Mouse (Mus musculus) layer of hippocampus, adult 8-10 months (tissue): ENCODE results near the gene Lrpprc. TPM values are rescaled to one million over a fixed set of nuclear protein-coding genes. Genes with fewer than 3 reads are reported as not detected.
"Not testable (repeated sequence)": the region's sequence is repeated elsewhere in the genome, so short reads cannot be mapped to it uniquely, and the experiment has no call there.

Source experiments
- DNase-seq, 2 experiments: peaks; one replicate each; pipeline ENCODE4 v3.0.0; 2022; ENCODE audit warnings: low spot score in 2 of 2
- total RNA-seq, 4 experiments: library from RNA; stranded (reverse); gene quantifications; 2 replicates each; pipeline ENCODE4 v1.2.4; 2022

The Lrpprc gene
- 10 to 100 TPM; 62.3 to 66.0 (median 63.4) TPM for total RNA-seq

DNA sequence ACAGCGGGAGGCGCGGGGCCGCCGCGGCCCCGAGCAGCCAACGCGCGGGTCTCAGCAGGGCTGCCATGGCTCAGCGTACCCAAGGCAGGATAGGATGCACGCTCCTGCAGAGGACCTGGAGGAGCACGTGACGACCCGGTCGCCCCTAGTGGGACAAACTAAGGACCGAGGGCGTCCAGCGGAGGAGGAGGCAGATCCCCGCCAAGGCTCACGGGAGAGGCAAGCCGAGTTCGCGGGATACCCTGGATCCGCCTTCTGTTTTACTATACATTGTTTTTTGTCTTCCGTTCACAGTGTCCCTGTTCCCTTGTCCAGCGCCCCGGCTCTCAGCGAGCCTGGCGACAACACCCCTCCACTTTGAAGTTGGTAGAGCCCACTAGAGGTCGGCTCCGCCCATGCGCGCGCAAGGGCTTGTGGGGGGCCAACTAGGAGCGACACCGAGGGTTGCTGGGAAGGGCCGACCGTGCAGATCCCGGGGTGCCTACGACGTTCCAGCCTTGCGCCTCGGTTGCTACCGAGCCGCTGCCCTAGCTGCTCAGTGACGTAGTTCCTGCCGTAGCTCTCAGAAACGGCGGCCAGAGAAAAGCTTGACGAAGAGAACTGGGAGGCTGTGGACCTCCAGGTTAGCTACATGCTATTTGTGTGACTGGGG lies at the start of gene Lrpprc:
Lrpprc (minus strand) TSS at position 343 of the 652 bp plus-strand sequence.
- DNase-seq: peak; percentile 92

DNA sequence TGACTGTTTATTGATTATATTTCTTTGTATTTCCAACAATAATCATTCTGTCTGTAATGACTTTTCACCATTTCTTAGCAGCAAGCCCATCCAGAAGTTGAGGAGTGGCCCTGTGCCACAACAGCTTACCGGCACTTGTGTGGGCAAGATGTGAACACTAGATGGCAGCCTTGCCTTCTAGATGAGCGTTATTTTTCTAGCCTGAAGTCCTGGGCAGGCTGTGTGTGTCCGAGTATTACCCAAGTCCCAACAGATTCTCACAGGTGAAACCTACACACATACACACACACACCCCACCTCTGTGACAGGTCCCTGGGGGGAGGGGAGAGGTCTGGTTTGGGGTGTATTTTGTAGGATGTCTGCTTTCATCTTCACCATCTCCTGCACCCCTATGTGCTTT lies 47.2 kb upstream of the Lrpprc start:
- DNase-seq: peak; percentile 61 to 83

DNA sequence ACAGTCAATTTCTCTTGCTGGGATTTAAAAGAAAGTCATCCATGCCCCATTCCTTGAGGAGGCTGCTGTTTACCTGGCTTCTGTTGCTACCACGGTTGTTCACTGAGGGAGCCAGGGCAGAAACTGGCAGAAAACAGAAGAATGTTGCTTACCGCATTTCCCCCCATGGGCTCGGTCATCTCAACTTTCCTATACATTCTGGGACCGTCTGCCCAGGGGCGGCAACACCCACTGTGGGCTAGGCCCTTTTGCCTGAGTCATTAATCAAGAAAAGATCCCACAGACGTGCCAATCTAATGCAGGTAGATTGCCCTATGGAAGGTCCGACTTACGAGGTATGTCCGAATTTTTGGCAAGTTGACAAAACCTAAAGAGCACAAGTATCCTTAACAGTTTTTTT lies 44.7 kb upstream of the Lrpprc start:
- no peak for DNase-seq

DNA sequence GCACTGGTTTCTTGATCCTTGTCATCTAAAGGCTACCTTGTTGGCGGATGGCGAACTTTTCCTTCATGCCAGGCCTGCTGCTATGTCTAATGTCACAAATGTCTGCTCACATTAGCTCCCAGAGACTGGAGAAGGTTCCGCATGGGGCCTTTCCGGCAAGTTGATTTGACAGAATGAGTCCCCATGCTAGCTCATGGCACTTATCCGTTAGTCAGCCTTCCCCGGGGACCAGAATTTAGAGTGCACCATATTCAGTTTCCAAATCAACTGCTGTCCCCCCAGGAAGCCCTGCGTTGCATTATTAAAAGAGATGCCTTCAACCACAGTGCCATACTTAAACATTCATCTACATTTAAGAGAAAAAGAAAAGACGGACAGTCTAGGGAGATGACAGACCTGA lies 41.8 kb upstream of the Lrpprc start:
- no peak for DNase-seq

DNA sequence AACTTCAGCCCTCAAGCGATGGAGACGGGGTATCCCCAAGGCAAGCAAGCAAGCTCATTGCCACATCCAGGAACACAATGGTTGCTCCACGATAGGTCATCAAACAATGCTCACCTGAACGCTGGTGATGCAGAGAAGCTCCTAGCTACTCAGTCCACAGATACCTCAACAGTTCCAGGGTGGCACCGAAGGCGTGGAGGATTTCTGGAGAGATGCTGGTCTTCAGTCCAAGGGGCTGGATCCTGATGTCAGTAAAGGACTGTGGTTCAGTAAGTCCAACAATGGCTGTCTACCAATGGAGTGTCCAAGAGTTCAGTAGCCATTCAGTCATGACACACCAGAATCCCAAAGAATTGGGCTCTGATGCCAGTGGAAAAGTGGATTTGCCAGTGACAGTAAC lies 37.7 kb upstream of the Lrpprc start:
- no peak for DNase-seq

DNA sequence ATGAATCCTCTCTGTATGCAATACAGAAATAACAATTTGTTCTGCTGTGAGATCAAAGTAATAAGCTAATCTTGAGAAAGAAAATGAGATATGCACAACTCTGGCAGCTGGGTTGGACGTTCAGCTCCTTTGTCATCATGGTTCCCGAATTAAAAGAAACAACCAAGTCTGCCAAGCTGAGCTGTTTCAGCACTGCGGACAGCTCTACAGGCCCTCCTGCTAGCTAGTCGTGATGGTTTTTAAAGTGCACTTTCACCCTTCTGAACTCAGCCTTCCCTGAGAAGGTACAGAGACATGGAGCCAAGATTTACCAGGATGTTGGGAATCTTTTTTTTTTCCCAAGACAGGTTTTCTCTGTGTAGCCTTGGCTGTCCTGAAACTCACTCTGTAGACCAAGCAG lies 30.0 kb upstream of the Lrpprc start:
- DNase-seq: no peak

DNA sequence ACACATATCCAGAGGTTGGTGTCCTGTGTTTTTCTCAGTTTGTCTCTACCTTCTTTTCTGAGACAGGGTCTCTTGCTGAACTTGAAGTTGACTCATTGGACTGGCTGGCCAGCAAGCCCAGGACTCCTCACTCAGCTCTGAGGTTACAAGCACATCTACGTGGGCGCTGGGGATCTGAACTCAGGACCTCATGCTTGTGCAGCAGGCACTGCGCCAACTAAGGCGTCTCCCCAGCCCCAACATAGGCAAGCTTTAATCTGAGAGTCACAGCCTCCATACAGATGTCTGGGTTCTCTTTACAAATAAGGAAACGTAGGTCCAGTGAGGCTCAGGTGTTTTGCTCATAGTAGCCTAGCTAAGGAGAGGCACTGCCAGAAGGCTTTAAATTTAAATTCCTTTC lies 27.8 kb upstream of the Lrpprc start:
- DNase-seq: no peak

DNA sequence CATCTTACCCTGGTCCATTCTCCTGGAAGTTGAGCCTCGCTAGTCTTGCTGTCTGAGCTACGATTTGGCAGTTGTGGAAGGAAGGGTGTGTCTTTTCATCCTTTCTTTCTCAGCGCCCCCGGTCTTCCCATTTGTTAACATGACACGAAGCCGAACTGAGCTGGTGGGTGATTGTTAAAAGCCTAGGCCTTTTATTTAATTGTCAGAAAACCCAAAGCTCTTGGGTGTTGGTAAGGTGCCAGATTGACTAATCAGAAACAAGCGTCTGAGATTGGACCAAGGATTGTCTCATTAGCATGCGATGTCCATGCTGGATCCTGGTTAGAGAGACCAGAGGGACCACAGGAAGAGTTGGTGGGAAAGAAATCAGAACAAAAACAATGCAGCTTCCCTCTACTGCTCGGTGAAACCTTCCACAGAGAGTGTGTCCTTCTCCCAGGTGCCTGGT lies 25.4 kb upstream of the Lrpprc start:
- no peak for DNase-seq

DNA sequence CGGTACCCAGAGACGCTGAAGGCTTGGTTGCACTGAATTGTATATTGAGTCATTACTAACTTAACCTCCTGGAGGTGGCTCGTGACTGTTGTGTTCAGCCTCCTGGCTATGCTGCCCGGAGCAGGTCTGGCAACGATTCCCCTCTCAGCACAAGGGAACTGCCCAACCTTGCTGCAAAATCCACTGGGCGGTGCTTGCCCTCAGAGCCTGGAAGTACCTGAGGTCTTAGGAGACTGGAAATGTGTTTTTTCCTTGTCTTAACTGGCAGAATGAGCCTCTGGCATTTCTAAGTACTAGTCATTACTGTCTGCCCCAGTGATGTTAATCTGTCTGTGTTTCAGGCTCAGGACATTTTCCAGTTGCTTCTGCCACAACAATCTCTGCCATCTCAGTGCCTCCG lies 24.3 kb upstream of the Lrpprc start:
- DNase-seq: no peak

DNA sequence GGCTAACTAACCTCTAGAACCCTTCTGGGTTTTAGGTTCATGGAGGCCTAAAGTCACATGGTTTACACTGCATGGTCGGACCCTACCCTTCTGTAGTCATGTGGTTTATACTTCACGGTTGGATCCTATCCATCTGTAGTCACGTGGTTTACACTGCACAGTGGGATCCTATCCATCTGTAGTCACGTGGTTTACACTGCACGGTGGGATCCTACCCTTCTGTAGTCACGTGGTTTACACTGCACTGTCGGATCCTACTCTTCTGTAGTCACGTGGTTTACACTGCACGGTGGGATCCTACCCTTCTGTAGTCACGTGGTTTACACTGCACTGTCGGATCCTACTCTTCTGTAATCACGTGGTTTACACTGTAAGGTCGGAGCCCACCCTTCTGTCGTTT lies 23.6 kb upstream of the Lrpprc start:
- DNase-seq: not testable (repeated sequence)

DNA sequence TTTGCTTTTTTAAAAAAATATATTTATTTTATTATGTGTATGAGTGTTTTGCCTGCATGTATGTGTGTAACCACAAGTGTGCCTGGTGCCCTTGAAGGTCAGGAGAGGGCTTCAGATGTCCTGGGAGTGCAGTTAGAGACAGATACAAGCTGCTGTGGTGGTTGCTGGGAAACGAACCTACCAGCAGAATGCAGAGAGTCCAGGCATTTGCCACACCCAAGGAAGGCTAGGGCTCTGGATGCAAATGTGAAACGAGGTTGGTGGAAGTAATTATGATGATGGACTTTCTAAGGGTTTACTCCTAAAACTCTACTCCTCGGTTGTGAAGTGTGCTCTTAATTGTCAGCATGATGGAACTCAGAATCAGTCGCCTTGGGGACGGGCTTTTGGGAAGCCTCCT lies 1.4 kb upstream of the Lrpprc start:
- DNase-seq: no peak

DNA sequence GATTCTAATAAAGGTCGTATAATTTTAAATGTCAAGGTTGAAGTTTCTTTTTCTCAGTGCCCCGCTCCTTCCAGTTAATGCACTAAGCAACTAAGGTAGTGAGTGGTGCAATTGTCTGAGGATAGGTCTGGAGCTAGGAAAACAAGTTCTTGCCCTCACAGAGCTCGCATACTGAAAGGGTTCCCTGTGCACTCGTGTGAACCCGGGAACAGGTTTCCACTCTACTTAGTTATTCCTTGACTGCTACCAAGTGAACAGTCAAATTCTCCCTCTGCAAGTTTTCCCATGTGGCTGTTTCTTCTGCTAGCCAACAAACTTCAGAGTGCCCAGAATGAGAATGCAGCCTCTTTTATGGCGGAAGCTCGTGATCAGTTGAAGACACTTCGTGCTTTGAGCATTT lies 567 bp upstream of the Lrpprc start:
- no peak for DNase-seq

DNA sequence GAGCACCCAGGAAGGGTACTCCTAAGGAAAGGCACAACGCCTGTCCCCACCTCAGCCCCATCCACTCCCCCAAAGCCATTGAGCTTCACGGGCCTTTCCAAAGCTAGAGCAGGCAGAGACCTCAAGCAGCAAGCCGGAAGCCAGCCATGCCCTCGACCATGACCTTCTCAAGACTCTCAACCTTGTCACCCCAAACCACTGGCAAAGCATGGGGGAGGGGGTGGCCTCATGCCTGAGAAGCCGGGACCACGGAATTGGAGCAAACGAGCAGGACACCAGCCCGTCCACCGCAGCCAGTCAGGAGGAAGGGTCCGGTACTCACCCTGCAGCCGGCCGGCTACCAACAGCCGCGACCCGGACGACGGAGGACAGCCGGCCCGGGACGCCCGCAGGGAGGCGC lies 546 bp downstream of the Lrpprc start:
- DNase-seq: no peak

DNA sequence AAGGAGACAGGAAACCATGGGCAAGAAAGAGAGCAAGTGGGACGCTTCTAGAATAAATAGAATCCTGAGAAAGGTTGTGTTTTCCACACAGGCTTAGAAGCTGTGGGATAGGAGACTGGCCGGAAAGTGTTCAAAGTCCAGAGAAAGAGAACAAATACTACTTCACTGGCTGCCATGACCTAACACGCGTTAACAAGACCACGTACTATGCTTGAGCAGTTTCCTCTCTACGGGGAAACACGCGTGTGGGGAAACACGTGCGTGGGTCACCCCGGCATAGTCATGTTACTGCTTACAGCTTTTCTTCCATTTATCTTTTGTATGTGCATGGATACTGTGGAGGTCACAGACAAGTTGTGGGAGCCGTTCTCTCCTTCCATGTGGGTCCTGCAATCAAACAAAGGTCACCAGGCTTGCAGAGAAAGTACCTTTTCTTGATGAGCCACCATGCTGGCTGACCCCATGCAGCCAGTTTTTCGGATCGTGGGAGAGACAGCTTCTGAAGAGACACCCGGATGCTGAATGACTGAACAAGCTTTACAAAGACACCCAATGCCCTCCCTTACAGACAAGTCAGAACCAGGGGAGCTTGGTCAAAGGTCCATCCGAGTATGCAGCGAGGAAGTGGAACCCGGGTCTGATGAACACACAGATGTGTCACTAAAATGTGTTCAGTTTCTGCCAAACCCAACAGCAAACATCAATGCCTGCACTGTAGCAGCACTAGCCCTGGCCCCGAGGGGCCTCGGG lies 2.0 kb downstream of the Lrpprc start:
- no peak for DNase-seq

DNA sequence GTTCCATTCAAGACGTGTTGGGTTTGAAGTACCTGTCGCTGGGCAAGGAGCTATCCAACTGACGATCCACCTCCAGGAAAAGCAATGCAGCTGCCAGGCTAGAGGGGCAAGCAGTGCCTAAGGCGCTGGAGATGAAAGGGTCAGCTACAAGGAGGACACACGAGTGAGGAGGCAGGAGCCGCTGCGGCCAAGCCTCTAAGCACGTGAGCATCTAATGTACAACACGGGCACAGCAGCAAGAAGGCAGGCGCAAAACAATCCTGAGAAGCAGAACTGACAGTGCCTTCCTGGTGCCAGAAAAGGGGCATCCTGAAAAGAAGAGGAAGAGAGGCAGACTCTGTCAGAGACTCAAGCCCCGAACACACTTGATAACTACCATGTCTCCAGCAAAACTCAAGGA lies 3.1 kb downstream of the Lrpprc start:
- no peak for DNase-seq

DNA sequence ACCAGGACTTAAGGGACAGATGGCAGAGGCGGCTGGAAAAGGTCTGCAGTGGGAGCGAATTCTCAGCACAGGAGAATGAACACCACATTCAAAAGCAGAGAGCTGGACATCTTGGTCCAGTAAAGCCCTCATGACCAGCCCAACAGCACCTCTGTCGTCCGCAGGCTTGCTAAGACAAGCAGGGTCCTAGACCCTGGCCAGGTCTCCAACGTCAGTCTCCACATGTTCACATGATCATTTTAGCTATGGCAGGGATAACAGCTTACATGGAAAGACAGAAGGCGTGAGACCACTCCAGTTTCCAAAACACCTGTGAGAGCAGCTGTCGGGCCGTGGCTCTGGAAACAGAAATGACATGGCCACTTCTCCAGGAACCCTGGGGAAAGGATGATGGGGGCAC lies 3.7 kb downstream of the Lrpprc start:
- no peak for DNase-seq

DNA sequence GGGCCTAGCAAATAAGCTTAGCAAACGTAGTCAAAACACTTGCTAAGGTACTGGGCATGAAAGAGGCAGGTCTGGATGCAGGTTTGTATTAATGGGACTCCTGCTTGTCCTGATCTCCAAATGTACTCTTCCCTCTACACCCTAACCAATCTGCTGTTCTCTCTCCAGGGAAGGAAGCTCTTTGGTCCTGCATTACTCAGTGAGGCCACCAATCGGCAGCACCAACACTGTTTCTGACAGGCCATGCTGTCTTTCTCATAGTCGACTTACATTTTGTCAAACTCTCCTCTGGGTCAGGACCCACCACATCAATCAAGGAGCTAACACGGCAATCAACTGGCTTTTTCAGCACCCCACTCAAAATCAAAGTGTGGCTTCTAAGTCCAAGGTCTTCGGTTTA lies 5.4 kb downstream of the Lrpprc start:
- no peak for DNase-seq

DNA sequence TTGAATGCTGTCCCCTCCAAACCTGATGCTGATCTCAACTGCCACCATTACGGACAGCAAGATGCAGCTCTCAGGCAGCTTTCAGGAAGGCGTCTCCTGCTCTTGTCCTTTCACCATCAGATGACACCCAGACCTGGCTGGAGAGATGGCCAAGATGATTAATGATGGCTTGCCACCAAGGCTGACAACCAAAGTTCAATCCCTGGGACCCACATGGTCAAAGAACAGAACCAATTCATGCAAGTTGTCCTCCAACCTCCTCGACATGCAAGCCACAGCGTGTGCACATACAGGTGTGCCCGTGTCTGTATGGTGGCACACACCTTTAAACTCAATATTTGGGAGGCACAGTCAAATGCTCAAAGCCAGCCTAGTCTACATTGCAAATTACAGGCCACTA lies 7.1 kb downstream of the Lrpprc start:
- DNase-seq: no peak

DNA sequence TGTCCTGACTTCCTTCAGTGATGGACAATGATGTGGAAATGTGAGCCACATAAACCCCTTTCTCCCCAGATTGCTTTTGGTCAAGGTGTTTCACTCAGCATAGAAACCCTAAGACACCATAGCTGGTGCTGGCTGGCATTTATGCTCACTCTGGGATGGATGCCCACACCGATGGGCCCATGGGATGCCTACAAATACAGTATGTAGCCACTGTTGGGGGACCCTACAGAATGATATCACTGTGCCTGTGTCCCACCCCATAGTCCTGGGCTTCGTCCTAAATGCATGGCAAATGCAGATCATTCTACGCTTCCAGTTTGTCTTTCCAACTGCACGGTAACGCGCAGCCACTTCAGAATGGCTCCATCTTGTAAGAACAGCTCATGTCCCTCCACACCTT lies 10.3 kb downstream of the Lrpprc start:
- DNase-seq: no peak

DNA sequence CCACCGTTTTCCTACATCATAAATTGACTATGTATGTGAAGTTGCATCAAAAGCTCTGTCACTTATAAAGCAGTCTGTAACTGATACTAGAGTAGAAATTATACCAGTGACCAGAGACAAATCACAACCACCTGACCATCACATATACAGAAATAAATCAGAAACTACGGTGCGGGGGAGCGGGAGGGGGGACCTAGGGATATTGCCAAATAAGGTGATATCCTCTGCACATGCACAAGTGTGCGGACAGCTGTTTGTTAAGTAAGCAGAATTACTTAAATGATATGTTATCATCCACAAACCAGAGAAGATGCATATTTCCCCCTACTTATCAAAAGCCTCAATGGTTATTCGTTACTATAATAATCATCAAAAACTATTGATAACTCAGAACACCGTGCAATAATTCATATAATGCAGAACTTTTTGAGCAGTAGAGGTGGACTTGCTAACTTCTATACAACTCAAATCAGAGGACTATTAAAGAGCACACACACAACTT lies 12.1 kb downstream of the Lrpprc start:
- DNase-seq: no peak

DNA sequence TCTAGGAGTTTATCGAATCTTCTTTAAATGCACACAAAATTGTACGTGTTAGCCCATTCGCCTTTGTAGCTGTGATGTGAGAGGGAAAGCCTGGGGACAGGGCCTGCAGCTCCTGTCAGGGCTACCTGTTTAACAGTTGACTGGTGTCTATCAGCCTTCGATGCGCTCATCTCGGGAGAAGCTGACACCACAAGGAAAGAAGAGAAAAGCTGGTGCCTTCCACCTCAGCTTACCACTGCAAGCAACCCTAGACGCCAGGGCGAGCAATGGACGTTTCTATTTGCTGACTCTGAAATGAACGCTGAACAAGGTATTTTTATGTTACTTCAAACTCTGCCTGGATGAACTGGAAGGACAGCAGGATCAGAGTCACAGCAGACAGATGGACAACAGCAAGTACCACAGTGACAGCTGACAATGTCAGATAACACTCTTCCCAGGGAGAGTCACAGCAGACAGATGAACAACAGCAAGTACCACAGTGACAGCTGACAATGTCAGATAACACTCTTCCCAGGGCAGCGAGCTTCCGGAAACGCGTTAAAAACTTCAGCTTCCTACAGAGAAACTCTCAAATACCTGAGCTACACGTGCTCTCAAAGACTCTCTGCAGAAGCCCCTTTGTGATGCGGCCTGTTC lies 14.1 kb downstream of the Lrpprc start:
- no peak for DNase-seq

DNA sequence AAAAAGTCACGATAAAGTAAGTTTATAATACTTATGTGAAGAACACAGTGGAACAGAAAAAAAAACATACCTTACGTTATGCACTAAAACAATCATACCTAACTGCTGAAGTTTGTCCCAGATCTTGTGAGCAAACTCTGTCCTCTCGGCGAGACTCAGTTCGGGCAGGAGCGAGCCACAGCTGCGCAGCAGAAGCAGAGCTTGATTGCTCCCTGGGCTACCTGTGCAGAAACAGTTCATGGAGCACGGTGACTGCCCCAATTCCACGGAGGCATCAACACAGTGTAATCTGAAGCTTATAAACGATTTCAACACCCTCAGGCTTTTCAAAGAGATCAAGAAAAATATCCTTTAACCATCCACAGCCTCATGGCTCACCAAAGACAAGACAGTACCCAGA lies 15.3 kb downstream of the Lrpprc start:
- no peak for DNase-seq

DNA sequence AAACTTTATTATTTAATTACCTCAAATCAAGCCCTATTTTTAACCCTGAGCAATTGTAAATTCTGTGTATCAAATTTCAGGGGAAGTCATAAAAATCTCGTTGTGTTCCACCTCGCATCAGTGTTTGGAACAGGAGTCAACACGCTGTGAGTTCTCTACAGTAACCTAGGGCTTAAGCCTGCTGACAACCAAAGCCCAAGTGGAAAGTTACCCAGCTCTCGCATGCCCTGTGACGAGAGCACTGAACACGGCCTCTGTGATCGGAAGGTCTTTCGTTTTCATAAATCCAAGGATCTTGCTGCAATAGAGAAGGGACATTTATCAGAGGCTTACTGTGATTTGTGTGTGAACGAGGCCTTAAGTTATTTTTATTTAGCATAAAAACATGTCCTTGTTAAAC lies 18.7 kb downstream of the Lrpprc start:
- DNase-seq: no peak
